Mouse (Mus musculus) adrenal gland, postnatal 10 days (tissue): ENCODE measurements around the gene Irak1bp1. TPM values are rescaled to one million over a fixed set of nuclear protein-coding genes. Genes with fewer than 3 reads are reported as not detected.

Source experiments
- DNase-seq: peaks from one replicate; pipeline ENCODE4 v3.0.0; 2021; ENCODE audit warnings: mixed read lengths
- long read RNA-seq, 2 experiments: library from polyadenylated mRNA; stranded (forward); transcript quantifications; one replicate each; pipeline ENCODE4 v2.0.0; 2021
- total RNA-seq, 2 experiments: library from RNA; stranded (reverse); gene quantifications; 2 replicates each; pipeline ENCODE4 v1.2.3; 2021

Gene Irak1bp1
- 1 to 10 TPM; 4.5 to 5.1 TPM for total RNA-seq
- long read RNA-seq, experiment 1, transcript Irak1bp1-202 (4 exons, 2,158 nt), result major isoform, 6 of 10 reads
- long read RNA-seq, experiment 1, partial matches to known transcripts, result 0 of 10 reads
- long read RNA-seq, experiment 1, other reads (novel, unspliced or antisense), result 2 of 10 reads
- long read RNA-seq, experiment 2, partial matches to known transcripts, result 0 of 5 reads
- long read RNA-seq, experiment 2, other reads (novel, unspliced or antisense), result 0 of 5 reads

- no peak for DNase-seq
These were observed at the start of gene Irak1bp1 for GRCm38 (mm10) chr9:82829007-82829689. Gene Irak1bp1, plus strand, starts transcription at chr9:82829540.

- DNase-seq, result no peak
These were observed 41.0 kb upstream of the Irak1bp1 start for GRCm38 (mm10) chr9:82788375-82788774.

GRCm38 (mm10) chr9:82800360-82800759 is 29.0 kb upstream of the Irak1bp1 start:
- no peak for DNase-seq

GRCm38 (mm10) chr9:82807129-82807528 is 22.2 kb upstream of the Irak1bp1 start:
- DNase-seq, result no peak

GRCm38 (mm10) chr9:82807635-82808034 is 21.7 kb upstream of the Irak1bp1 start:
- no peak for DNase-seq

GRCm38 (mm10) chr9:82812172-82812963 is 17.0 kb upstream of the Irak1bp1 start:
- DNase-seq, result no peak

- peak; percentile 4 for DNase-seq
These were observed 14.8 kb upstream of the Irak1bp1 start for GRCm38 (mm10) chr9:82814536-82814935.

- DNase-seq, result no peak
These were observed 14.0 kb upstream of the Irak1bp1 start for GRCm38 (mm10) chr9:82815257-82815785.

- DNase-seq, result no peak
These were observed 2.9 kb upstream of the Irak1bp1 start for GRCm38 (mm10) chr9:82826426-82826825.

- DNase-seq, result peak; percentile 91
These were observed 522 bp downstream of the Irak1bp1 start for GRCm38 (mm10) chr9:82829693-82830430.

- no peak for DNase-seq
These were observed 2.6 kb downstream of the Irak1bp1 start for GRCm38 (mm10) chr9:82831891-82832290.

GRCm38 (mm10) chr9:82835921-82836320 is 6.6 kb downstream of the Irak1bp1 start:
- no peak for DNase-seq

- DNase-seq, result no peak
These were observed 13.3 kb downstream of the Irak1bp1 start for GRCm38 (mm10) chr9:82842671-82843070.

GRCm38 (mm10) chr9:82854040-82854439 is 24.7 kb downstream of the Irak1bp1 start:
- no peak for DNase-seq

- no peak for DNase-seq
These were observed 25.8 kb downstream of the Irak1bp1 start for GRCm38 (mm10) chr9:82854973-82855614.

- no peak for DNase-seq
These were observed 26.9 kb downstream of the Irak1bp1 start for GRCm38 (mm10) chr9:82856241-82856640.

GRCm38 (mm10) chr9:82860805-82861204 is 31.5 kb downstream of the Irak1bp1 start:
- no peak for DNase-seq

- DNase-seq, result peak; percentile 33
These were observed 32.0 kb downstream of the Irak1bp1 start for GRCm38 (mm10) chr9:82861316-82861715.

- no peak for DNase-seq
These were observed 32.6 kb downstream of the Irak1bp1 start for GRCm38 (mm10) chr9:82861775-82862430.

- no peak for DNase-seq
These were observed 36.8 kb downstream of the Irak1bp1 start for GRCm38 (mm10) chr9:82866121-82866520.

GRCm38 (mm10) chr9:82867698-82868097 is 38.4 kb downstream of the Irak1bp1 start:
- no peak for DNase-seq
